Mouse (Mus musculus) brain, embryonic 14.5 days (tissue): ENCODE measurements at regions not wholly inside any gene's neighbourhood (a gene's known extent, or its start where the extent isn't known, plus 50 kb on each side); places are given as distances from the start of the nearest gene placed in this dataset.

ENCODE experiments used
- CTCF ChIP-seq: fragments of 200-500 bp; IDR thresholded peaks from 2 replicates; pipeline ENCODE4 v1.5.1; 2012; ENCODE audit warnings: inconsistent platforms, mild to moderate bottlenecking, moderate library complexity, borderline replicate concordance; ENCODE audit not compliant: insufficient read depth, insufficient read length; ENCODE audit errors: extremely low read depth
- POLR2A ChIP-seq: fragments of 200-500 bp; IDR thresholded peaks from 2 replicates; pipeline ENCODE4 v1.6.1; 2012; ENCODE audit warnings: mild to moderate bottlenecking, inconsistent platforms, borderline replicate concordance; ENCODE audit not compliant: poor library complexity, insufficient read depth, insufficient read length, severe bottlenecking; ENCODE audit errors: extremely low read depth

- TF ChIP-seq CTCF (no peak), POLR2A (no peak)
Observed at GRCm38 (mm10) chr3:50605750-50606149, 162.3 kb upstream of the Slc7a11 start.
